Mouse (Mus musculus) heart, postnatal 4 days (tissue): ENCODE measurements around the gene Vmn1r40. TPM values are rescaled to one million over a fixed set of nuclear protein-coding genes. Genes with fewer than 3 reads are reported as not detected.

Experiments
- total RNA-seq, 2 experiments: library from RNA; stranded (reverse); gene quantifications; 2 replicates each; pipeline ENCODE4 v1.2.3; 2021

Gene Vmn1r40
- total RNA-seq, 2 experiments from 2014 or later = not detected

Other genes with a start within 250 kb of the Vmn1r40 start
- 10 to 100 TPM; 18.8 to 19.8 TPM for gene Chchd6, start 111.9 kb upstream of the Vmn1r40 start, total RNA-seq
- 10 to 100 TPM; 27.1 to 27.3 TPM for gene Txnrd3, start 63.6 kb upstream of the Vmn1r40 start, total RNA-seq
- not detected for gene Vmn1r41, start 33.2 kb downstream of the Vmn1r40 start, total RNA-seq
- not detected for gene Vmn1r42, start 168.9 kb downstream of the Vmn1r40 start, total RNA-seq
- not detected for gene Vmn1r43, start 168.9 kb downstream of the Vmn1r40 start, total RNA-seq
- gene Vmn1r44, start 176.1 kb downstream of the Vmn1r40 start, total RNA-seq = not detected
- not detected for gene Vmn1r45, start 233.1 kb downstream of the Vmn1r40 start, total RNA-seq